Mouse (Mus musculus): ENCODE measurements around the gene Ttll2.
"Not testable (repeated sequence)": the region's sequence is repeated elsewhere in the genome, so short reads cannot be mapped to it uniquely, and the experiment has no call there.

GRCm38 (mm10) chr17:7398198-7398847, 45.8 kb upstream of the Ttll2 start:
- not testable (repeated sequence) for TF ChIP-seq POLR2A (IDR thresholded peaks at IDR 0.05; ENCODE audit: borderline replicate concordance, low read depth, low read length); CTCF (IDR thresholded peaks at IDR 0.05; ENCODE audit: low read depth, low read length)
